Mouse (Mus musculus) forebrain, postnatal 0 days (tissue): ENCODE results near the gene Kcnk2. TPM values are rescaled to one million over a fixed set of nuclear protein-coding genes. Genes with fewer than 3 reads are reported as not detected.

ENCODE experiments used
- ATAC-seq: fragments of 200-750 bp; cut with Nextera tagmentation; 2 replicates; pipeline ENCODE4 v1.8.0; 2017; ENCODE audit warnings: mild to moderate bottlenecking, moderate library complexity
- DNase-seq: peaks from one replicate; pipeline ENCODE4 v3.0.0-alpha.2; 2015
- H3K27ac ChIP-seq: fragments of 300-500 bp; sonication (generic); 2 replicates; pipeline ENCODE4 v1.5.1; 2014; ENCODE audit warnings: low read depth, mild to moderate bottlenecking, antibody characterized with exemption, low read length, moderate library complexity, mixed read lengths
- H3K27me3 ChIP-seq: fragments of 300-500 bp; sonication (generic); 2 replicates; pipeline ENCODE4 v1.6.1; 2014; ENCODE audit warnings: mild to moderate bottlenecking, low read length, mixed read lengths; ENCODE audit not compliant: insufficient read depth
- H3K36me3 ChIP-seq: fragments of 300-500 bp; sonication (generic); 2 replicates; pipeline ENCODE4 v1.6.1; 2014; ENCODE audit warnings: mild to moderate bottlenecking, moderate library complexity; ENCODE audit not compliant: insufficient read depth
- H3K4me1 ChIP-seq: fragments of 300-500 bp; sonication (generic); 2 replicates; pipeline ENCODE4 v1.6.1; 2014; ENCODE audit warnings: antibody characterized with exemption; ENCODE audit not compliant: insufficient read depth
- H3K4me2 ChIP-seq: fragments of 300-500 bp; sonication (generic); 2 replicates; pipeline ENCODE4 v1.6.1; 2014; ENCODE audit warnings: low read depth, mild to moderate bottlenecking, moderate library complexity
- H3K4me3 ChIP-seq: fragments of 300-500 bp; sonication (generic); 2 replicates; pipeline ENCODE4 v1.5.1; 2014; ENCODE audit warnings: low read depth, low read length, mixed read lengths
- H3K9ac ChIP-seq: fragments of 300-500 bp; sonication (generic); 2 replicates; pipeline ENCODE4 v1.6.1; 2014; ENCODE audit warnings: mild to moderate bottlenecking
- H3K9me3 ChIP-seq: fragments of 300-500 bp; sonication (generic); 2 replicates; pipeline ENCODE4 v1.6.1; 2016; ENCODE audit warnings: low read length
- CTCF ChIP-seq: sonication (generic); IDR thresholded peaks from 2 replicates; pipeline ENCODE4 v1.5.1; 2016; ENCODE audit warnings: antibody characterized with exemption, control low read depth, low read depth
- WGBS: fragments of 180-500 bp; shearing (Covaris S2); extraction: QIAGEN DNeasy Blood & Tissue Kit; methylation state at CpG from one replicate; pipeline ENCODE4 v1.1.7; 2014; 5-methylcytosine and 5-hydroxymethylcytosine counted together
- polyA plus RNA-seq: library from polyadenylated mRNA; unstranded; fragments of >200 nt; fragmentation: Nextera tagmentation; extraction: Ambion mirVana; gene quantifications from 2 replicates; pipeline ENCODE4 v1.2.1, GENCODE M21; 2015
- total RNA-seq: library from RNA; depleted of rRNA; stranded (reverse); fragments of >200 nt; gene quantifications from 2 replicates; pipeline ENCODE4 v1.2.3, GENCODE M21; 2014

The Kcnk2 gene
- total and polyA plus RNA-seq, 2 experiments from 2014 or later: 20.9 to 22.0 TPM

DNA sequence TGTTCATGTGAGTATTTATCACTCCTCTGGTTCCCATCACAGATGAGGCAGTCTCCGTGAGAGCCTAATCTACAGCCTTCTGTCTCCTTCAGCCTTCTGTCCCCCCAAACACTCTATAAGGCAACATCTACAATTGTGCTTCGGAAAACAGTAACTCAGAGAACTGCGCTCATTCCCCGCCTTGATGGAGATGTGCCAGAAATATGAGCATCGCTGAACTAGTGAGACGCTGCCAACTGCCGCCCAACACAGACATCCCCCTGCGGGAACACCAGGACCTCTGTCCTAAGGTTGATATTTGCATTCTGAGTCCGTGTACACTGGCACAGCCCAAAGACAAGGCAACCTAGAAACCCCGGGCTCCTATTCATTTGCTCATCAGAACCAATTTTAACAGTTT, 183.0 kb downstream of the Kcnk2 start:
- no peak for TF ChIP-seq CTCF
- WGBS: 41% methylated on average over 10 of the region's 10 CpGs
- Histone ChIP-seq H3K4me1 (0 out of 2 replicates have a peak, but pooled peaks cover 8% of the 10 kb centered on the region), H3K27me3 (no peaks in the 10 kb centered on the region), H3K4me3 (no peak overlapping the region), H3K36me3 (no peaks in the 10 kb centered on the region), H3K9me3 (no peaks in the 10 kb centered on the region), H3K4me2 (no peak overlapping the region), H3K9ac (no peak overlapping the region), H3K27ac (no peak overlapping the region)
- ATAC-seq: no peak
- DNase-seq: peak; percentile 46

DNA sequence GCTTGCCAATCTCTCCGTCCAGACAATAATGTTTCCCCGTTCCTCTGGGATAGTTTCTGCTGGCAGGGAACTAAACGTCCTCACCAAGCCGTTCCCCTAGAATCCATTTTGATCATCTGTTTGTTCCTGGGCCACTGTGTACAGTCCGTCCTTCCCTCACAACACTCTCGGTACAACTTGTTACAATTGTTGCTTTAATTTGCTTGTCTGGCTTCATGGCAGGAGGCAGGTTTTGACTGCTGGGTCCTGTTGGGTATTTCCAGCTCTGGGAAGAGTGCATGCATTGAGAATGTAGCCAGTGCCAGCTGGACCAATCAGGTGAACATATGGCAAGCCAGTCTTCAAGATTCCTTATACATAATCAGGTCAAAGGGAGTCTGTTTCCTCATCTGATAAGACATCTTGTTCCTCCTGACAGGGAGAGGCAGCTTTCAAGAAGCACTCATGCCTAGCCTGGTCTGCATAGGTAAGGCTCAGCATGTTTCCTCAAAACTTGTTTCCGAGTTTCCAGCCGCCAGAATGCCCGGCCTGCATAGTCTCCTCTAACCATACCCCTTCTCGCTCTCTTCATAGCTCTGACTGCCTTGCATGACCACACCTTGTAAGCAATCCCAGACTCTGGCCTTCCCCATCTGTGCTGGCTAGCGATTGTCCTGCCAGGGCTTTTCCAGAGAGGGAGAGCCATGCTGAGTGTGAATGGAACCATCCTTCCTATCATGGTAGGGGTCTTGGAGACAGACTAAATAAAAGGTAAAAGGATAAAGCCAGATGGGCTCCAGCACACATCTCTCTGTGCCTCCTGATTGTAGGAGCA, 184.1 kb downstream of the Kcnk2 start:
- WGBS: 66% methylated on average over 11 of the region's 11 CpGs
- TF ChIP-seq CTCF: no peak
- H3K4me2 ChIP-seq: no peak overlapping the region
- 0 out of 2 replicates have a peak, but pooled peaks cover 8% of the 10 kb centered on the region for H3K4me1 ChIP-seq
- ATAC-seq: peak; percentile 26
- no peaks in the 10 kb centered on the region for H3K36me3 ChIP-seq
- no peak overlapping the region for H3K9ac ChIP-seq
- H3K27ac ChIP-seq: no peak overlapping the region
- no peaks in the 10 kb centered on the region for H3K27me3 ChIP-seq
- no peaks in the 10 kb centered on the region for H3K9me3 ChIP-seq
- H3K4me3 ChIP-seq: no peak overlapping the region
- peak; percentile 36 for DNase-seq

DNA sequence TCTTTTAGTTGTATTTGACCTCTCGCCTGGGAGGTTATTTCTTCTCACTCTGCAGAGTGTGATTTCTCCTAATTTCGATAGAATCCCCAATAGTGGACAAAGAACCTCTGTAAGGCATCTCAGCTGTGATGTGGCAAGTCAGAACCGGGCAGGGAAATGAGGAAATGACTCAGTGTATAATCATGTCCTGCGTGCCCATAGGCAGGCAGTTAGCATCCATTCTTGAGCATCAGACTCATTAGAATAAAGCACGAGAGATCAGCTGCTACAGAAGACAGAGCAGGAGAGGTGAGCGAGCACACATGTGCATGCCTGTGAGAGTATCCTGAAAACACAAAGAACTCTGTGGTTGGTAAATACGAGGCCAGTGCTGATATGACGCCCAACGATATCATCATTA, 186.9 kb downstream of the Kcnk2 start:
- H3K4me2 ChIP-seq: no peak overlapping the region
- 0 out of 2 replicates have a peak, but pooled peaks cover 8% of the 10 kb centered on the region for H3K4me1 ChIP-seq
- no peaks in the 10 kb centered on the region for H3K9me3 ChIP-seq
- ATAC-seq (no peak), DNase-seq (no peak)
- no peak overlapping the region for H3K27ac ChIP-seq
- no peaks in the 10 kb centered on the region for H3K36me3 ChIP-seq
- TF ChIP-seq CTCF: no peak
- WGBS: 69% methylated on average over 9 of the region's 9 CpGs
- no peak overlapping the region for H3K4me3 ChIP-seq
- H3K27me3 ChIP-seq: no peaks in the 10 kb centered on the region
- no peak overlapping the region for H3K9ac ChIP-seq

DNA sequence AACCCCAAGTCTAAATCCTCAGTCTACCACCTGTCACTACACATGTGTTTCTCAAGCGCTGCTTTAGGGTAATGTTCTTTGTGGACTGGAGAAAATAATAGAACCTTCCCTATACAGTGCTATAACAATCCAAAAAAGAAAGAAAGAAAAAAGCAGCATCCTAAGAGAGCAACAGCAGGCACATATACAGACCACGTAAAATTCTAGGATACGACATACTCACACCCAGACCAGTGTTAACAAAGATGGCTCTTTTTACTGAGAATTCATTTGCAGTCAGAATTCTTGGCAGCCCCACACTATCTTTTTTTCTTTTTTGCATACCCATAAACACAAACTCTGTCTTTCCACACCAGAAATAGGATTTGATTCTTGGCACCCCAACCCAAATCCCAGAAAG, 187.6 kb downstream of the Kcnk2 start:
- ATAC-seq: peak; percentile 69
- H3K4me2 ChIP-seq: no peak overlapping the region
- H3K4me1 ChIP-seq: 0 out of 2 replicates have a peak, but pooled peaks cover 8% of the 10 kb centered on the region
- H3K27me3 ChIP-seq: no peaks in the 10 kb centered on the region
- WGBS: 56% methylated on average over 3 of the region's 3 CpGs
- peaks cover 4% of the 10 kb centered on the region; the same call in 1 of the 2 replicates for H3K36me3 ChIP-seq
- H3K4me3 ChIP-seq: no peak overlapping the region
- DNase-seq: peak; percentile 52
- 0 out of 2 replicates have a peak overlapping the region, but pooled peaks have one; percentile 2 for H3K27ac ChIP-seq
- no peaks in the 10 kb centered on the region for H3K9me3 ChIP-seq
- H3K9ac ChIP-seq: no peak overlapping the region
- TF ChIP-seq CTCF: no peak

DNA sequence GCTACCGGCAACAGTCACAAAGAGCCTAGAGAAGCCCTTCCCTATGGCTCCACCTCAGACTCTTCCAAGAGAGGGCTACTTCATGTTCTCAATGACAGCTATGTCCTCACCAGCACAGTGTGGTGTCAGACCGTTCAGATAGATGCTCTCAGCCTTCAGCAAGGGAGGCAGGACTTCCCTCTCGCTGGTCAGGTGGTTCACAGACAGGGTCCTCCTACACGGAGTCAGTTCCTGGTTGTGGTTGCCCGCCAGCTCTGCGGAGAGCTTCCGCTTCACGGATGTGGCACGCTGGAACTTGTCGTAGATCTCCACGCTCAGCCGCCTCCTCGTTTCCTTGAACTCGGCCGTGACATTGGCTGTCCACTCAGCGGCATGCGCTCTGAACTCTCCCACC, 192.4 kb downstream of the Kcnk2 start:
- Histone ChIP-seq H3K27ac (no peak overlapping the region), H3K27me3 (no peaks in the 10 kb centered on the region), H3K9ac (no peak overlapping the region), H3K4me2 (no peak overlapping the region), H3K4me3 (no peak overlapping the region), H3K9me3 (no peaks in the 10 kb centered on the region), H3K4me1 (no peaks in the 10 kb centered on the region), H3K36me3 (peaks cover 16% of the 10 kb centered on the region)
- no peak for TF ChIP-seq CTCF
- 89% methylated on average over 17 of the region's 17 CpGs for WGBS
- DNase-seq: no peak
- ATAC-seq: no peak

- Histone ChIP-seq H3K4me2 (no peak overlapping the region), H3K27me3 (no peaks in the 10 kb centered on the region), H3K9ac (no peak overlapping the region), H3K4me1 (no peaks in the 10 kb centered on the region), H3K36me3 (peaks cover 16% of the 10 kb centered on the region), H3K9me3 (no peaks in the 10 kb centered on the region), H3K4me3 (no peak overlapping the region), H3K27ac (no peak overlapping the region)
- DNase-seq: no peak
- WGBS: 68% methylated on average over 12 of the region's 12 CpGs
- TF ChIP-seq CTCF: no peak
- ATAC-seq: no peak
Measured at GRCm38 (mm10) chr1:189209029-189209714, 192.9 kb downstream of the Kcnk2 start.

GRCm38 (mm10) chr1:189208605-189209004, 193.5 kb downstream of the Kcnk2 start:
- 89% methylated on average over 9 of the region's 9 CpGs for WGBS
- ATAC-seq (no peak), DNase-seq (no peak)
- Histone ChIP-seq H3K9ac (no peak overlapping the region), H3K4me3 (no peak overlapping the region), H3K4me2 (no peak overlapping the region), H3K27me3 (no peaks in the 10 kb centered on the region), H3K9me3 (no peaks in the 10 kb centered on the region), H3K4me1 (no peaks in the 10 kb centered on the region), H3K36me3 (peaks cover 16% of the 10 kb centered on the region), H3K27ac (no peak overlapping the region)
- TF ChIP-seq CTCF: no peak
